Mouse (Mus musculus) CH12F3 (cell line): ENCODE results near the gene Rcsd1.

Experiments used
- in situ Hi-C: fragments of 300-500 bp; cut with MboI; formaldehyde crosslinking; loops from 2 replicates; pipeline ENCODE4 v1.14.3; 2020; ENCODE audit warnings: low sequenced_read_pairs

Gene Rcsd1

DNA sequence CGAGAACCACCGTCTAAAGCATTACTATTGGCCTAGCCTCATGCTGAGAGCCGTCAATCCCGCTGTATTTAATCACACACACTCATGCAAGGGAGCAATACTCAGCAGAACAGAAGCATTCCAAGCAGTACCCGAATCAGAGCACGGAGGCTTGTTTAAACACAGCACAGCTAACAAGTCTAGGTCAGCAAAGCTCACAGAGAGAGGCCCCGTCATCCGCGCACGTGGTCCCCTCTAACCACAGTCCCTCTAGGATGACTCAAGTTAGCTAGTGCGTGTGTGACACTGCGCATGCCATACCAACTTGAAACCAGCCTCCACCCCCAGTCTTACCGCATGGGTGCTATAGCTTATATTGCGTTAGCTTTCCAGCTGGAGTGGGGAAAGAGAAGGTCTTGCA, 106.3 kb downstream of the Rcsd1 start:
- in situ Hi-C loops, result no loop called here

DNA sequence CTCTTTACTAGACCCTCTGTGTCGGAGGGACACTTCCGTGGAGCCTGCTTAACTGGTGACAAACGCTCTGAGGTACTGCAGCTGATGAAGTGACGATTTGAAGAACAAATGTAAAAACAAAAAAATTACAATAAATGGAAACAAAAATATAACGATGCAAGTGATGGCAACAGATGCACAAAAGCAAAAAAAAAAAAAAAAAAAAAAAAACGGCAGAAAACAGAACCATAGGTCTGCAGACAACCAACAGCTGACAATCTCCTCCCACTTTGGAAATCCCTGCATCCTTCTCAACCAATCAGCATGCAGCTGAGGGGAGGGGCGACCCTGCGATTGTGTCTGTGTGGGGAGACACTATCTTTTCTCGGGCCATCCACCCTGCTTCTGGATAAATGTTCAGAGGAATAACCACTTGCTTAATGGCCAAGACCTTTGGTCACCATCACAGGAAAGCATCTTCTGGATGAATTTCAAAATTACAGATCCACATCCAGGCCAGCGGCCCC, 107.7 kb downstream of the Rcsd1 start:
- in situ Hi-C loops, result no loop called here
